Mouse (Mus musculus): ENCODE results near the gene Dusp18. TPM values are rescaled to one million over a fixed set of nuclear protein-coding genes. Genes with fewer than 3 reads are reported as not detected.

The Dusp18 gene
- total RNA-seq, 2 experiments from 2014 or later, result 21.2 to 23.8 TPM

DNA sequence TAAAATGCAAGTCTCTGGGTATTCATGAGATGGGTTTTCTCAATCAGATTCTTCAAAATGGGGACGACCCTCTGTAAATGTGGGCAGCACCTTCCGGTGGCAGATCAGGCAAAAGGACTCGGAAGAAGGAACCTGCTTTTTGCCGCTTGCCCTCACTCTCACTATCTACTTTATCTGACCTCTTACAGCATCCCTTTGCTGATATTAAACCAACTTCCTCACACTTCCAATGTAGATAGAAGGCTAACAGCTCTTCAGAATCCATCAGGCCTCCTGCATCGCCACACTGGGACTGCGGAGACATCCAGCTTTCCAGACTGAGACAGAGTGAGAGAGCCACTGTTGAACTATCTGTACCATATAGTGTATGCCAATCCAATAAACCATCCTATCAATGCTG, 27.7 kb downstream of the Dusp18 start:
- DNase-seq (ENCODE audit: low spot score in 2 of 2), result no peak

DNA sequence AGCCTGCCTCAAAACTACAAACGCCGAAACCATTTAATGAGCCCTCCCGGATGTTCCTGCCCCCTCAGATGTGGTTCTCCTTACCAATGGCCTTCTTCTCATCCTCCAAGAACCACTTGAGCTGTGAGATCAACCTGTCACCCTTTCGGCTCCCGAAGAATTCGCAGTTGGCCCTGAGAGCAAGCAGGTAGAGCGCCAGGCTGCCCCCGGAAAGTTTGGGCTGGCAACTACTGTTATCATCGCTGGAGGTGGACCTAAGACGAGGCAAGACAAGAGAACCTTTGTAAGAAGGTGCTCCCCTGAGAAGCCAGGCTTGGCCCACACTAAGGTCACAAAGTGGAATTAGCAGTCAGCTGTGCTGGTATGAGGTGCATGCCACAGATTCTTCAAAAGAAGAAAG, 30.9 kb downstream of the Dusp18 start:
- no peak for DNase-seq (ENCODE audit: low spot score in 2 of 2)

DNA sequence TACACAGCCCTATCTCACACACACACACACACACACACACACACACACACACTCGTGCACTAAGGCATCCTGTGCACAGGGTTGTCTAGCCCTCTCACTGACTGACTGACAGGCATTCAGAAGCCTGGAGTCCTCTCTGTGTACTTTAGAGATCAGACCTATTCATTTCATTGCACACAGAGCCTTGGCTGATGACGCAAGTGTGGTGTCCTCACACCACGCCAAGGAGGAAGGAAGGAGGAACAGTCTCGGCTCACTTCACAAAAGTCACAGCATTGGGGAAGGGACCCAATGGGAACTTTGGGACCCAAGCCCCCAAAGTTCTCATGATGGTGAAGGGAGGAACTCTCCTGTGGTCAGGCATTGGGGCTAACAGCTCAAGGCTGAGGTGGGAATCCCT, 35.0 kb downstream of the Dusp18 start:
- DNase-seq (ENCODE audit: low spot score in 2 of 2), result no peak

DNA sequence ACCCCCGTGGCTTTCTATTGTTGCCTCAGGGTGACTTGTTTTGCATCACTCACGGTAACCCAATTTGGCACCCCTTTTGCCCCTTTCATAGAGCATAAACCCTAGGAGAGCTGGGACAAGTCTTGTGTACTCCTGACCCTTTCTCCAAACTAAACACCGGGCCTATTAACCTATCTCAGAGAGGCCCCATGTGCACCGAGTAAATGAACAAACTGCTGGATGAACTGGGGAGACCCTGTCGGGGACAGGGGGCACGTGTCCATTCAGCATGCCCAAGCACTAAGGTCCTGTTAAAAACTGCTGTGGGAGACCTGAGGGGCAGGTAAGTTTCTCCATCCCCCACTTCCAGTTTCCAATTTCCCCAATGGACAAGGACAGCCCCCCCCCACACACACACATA, 35.9 kb downstream of the Dusp18 start:
- no peak for DNase-seq (ENCODE audit: low spot score in 2 of 2)

DNA sequence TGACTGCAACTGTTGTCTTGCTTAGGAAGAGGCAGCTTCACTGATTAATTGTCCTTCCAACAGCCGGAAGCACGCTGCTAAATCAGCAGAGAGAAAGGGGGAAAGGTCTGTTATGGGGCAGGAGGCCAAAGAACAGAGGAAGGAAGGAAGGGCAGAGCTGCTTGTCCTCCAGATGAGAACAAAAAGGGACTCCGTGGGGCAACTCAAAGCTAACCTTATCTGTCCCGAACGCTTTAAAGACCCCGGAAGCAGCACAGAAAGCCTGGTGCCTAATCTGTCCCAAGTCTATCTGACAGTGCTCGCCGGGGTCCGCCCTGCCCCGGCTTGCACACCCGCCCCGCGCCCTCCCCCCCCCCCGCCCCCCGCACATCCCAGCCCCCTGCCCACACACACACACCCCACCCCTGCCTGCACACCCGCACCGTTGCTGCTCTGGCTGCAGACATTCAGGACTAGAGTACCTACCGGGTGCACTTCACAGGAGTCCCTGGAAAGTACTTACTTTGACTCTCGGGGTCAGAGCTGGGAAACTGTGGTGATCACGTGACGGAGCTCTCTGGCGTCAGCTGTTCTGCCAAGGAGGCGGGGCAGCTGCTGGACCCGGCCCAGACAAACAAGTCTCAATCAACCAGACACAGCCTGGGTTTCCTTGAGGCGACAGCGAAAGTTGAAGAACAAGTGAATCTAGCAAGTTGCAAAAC, 36.6 kb downstream of the Dusp18 start, which contains the start of gene Tcn2:
Gene Tcn2 (minus strand): TSS at position 649 of the 701 bp plus-strand sequence.
- DNase-seq (ENCODE audit: low spot score in 2 of 2), result peak in 1 of 2 experiments; percentile 75

DNA sequence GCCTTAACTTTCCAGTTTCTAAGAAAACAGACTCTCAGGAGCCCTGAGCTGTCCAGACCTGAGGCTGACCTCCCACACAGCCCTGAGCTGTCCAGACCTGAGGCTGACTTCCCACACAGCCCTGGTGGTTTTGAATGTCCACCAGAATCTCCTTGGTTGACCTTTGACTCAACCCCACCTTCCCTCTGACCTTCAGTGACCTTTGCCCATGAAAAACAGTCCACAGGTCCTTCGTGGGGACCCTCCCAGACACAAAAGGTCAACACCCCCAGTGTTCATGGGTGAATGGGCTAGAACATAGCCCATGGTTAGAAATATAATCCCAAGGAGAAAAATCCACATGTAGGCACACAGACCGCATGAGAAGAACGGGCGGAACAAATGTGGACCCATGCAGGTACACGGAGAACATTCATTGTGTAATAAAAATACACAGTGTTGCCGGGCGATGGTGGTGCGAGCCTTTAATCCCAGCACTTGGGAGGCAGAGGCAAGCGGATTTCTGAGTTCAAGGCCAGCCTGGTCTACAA, 38.8 kb downstream of the Dusp18 start:
- DNase-seq (ENCODE audit: low spot score in 2 of 2), result no peak

DNA sequence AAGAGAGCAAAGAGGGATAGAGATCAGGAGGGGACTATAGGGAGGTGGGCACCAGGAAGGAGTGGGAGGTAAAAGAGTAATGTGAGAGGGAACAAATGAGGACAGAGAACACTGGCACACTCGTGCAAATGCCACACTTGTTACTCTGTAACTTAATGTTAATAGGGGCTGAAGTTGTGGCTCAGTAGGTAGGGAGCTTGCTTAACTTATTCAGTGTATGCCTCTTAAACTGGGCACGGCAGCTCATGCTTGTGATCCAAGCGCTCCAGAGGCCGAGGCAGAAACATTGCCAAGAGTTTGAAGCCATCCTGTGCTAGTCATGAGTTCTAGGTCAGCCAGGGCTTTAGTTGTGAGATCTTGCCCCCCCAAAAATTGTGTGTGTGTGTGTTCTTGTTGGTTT, 40.1 kb downstream of the Dusp18 start:
- no peak for DNase-seq (ENCODE audit: low spot score in 2 of 2)

DNA sequence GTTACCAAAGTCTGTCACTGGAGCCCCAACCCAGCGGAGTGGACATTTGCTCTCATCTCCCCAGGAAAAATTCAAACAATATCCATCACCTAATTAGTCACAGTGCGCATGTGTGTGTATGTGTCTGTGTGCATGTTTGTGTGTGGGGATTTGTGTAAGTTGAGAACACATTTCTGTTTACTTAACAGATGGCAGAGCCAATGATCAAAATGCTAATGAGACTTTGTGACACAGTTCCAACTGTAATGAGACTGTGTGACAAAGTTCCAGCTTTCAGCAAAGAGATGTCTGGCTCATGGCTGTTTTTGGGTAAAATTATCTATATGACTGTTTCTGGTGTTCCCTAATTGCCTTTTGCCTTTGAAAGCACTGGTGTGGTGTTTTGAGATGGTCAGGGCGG, 41.3 kb downstream of the Dusp18 start:
- DNase-seq (ENCODE audit: low spot score in 2 of 2), result peak in 1 of 2 experiments; percentile 45

DNA sequence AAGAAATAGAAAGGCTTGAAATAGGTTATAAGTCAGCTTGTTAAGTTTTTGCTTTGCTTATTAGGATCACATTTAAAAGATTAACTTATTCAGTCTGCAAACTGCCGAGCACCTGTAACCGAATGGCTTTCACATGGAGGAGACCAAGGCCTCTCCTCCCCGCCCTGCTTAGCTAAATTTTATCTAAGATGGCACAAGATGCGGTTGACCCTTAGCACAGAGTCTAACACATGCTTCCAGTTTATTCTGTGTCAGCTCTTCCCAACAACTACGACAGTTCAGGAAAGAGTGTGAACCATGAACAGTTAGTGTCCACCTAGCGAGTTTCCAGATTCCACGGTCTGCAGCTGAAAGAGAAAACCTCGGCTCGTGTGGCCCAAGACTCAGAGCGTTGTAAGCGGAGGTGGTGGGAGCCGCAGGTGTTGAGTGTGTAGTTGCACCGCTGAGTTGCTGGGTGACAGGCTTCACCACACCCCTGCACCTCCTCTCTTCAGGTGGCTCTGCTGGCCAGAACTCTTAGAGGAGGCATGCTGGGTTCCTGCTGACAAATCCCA, 42.4 kb downstream of the Dusp18 start:
- no peak for DNase-seq (ENCODE audit: low spot score in 2 of 2)

DNA sequence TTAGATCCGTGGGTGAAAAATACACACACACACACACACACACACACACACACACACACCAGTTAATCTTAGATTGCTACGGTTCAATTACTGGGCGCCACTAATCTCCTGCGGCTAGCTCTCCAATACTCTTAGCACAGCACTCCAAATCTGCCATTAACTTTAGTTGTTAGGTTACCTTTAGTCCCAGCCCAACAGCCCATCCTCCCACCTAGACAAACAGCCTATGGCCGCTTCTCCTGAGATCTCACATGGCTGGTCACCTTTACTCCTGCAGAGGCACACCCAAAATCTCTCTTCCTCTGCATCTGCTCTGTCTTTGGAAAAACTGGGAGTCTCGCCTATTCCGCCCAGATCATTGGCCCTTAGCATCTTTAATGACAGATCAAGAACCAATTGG, 46.3 kb downstream of the Dusp18 start:
- no peak for DNase-seq (ENCODE audit: low spot score in 2 of 2)

DNA sequence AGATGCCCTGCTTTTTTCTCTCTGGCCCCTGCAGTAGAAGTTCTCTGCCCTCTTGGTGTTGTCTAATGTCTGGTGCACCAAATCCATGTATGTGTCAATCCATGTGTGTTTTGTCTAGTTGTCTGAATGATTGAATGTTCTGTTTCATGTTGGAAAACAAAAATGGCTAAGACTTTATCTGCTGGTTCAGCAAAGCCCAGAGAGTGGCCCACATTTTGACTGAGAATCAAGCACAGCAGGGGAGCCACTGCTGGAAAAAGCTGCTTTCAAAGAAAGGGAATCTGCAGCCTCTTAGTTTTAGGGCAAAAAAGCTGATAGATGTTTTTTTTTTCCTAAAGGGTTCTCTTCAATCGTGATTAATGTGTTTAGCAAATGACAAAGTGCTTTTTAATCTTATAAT, 51.3 kb downstream of the Dusp18 start:
- DNase-seq (ENCODE audit: low spot score in 2 of 2), result no peak

Other genes starting within 250 kb of the Dusp18 start
- 10 to 100 TPM; 35.9 to 37.0 TPM for gene Morc2a, start 246.0 kb upstream of the Dusp18 start, total RNA-seq (2021)
- gene Osbp2, start 31.3 kb upstream of the Dusp18 start, total RNA-seq (2021), result 10 to 100 TPM; 72.7 to 75.4 TPM
- gene 4921536K21Rik, start 142 bp upstream of the Dusp18 start, total RNA-seq (2021), result under 1 TPM; 0.20 to 0.67 TPM
- 10 to 100 TPM; 17.8 to 18.5 TPM for gene Slc35e4, start 19.4 kb downstream of the Dusp18 start, total RNA-seq (2021)
- gene Tcn2, start 36.9 kb downstream of the Dusp18 start, total RNA-seq (2021), result 10 to 100 TPM; 18.2 to 20.3 TPM
- gene Pes1, start 68.7 kb downstream of the Dusp18 start, total RNA-seq (2021), result 10 to 100 TPM; 40.0 to 40.2 TPM
- gene 4930556J24Rik, start 81.5 kb downstream of the Dusp18 start, total RNA-seq (2021), result under 1 TPM in 1 of 2 experiments, not detected in 1; 0.28 TPM
- gene Gal3st1, start 88.4 kb downstream of the Dusp18 start, total RNA-seq (2021), result 1 to 10 TPM; 8.0 to 9.7 TPM
- gene Sec14l4, start 136.2 kb downstream of the Dusp18 start, total RNA-seq (2021), result under 1 TPM; 0.27 to 0.41 TPM
- 1 to 10 TPM in 1 of 2 experiments, under 1 TPM in 1; 0.74 to 1.5 TPM for gene Sec14l3, start 169.6 kb downstream of the Dusp18 start, total RNA-seq (2021)
- gene Mtfp1, start 200.2 kb downstream of the Dusp18 start, total RNA-seq (2021), result 100 to 1,000 TPM; 118 to 123 TPM
- gene Sec14l2, start 228.2 kb downstream of the Dusp18 start, total RNA-seq (2021), result 10 to 100 TPM; 57.7 to 61.3 TPM
- 10 to 100 TPM; 27.1 to 27.5 TPM for gene Rnf215, start 240.0 kb downstream of the Dusp18 start, total RNA-seq (2021)

Measured in layer of hippocampus, adult 18-20 months (tissue).